Mouse (Mus musculus) hindbrain, embryonic 14.5 days (tissue): ENCODE results near the gene Islr. TPM values are rescaled to one million over a fixed set of nuclear protein-coding genes. Genes with fewer than 3 reads are reported as not detected.

Source experiments
- ATAC-seq: fragments of 200-750 bp; cut with Nextera tagmentation; 2 replicates; pipeline ENCODE4 v1.8.0; 2017; ENCODE audit warnings: moderate number of reproducible peaks, mild to moderate bottlenecking, moderate TSS enrichment, moderate library complexity; ENCODE audit not compliant: low FRiP score
- DNase-seq: peaks from one replicate; pipeline ENCODE4 v3.0.0-alpha.2; 2015; ENCODE audit warnings: low spot score
- H3K27ac ChIP-seq: fragments of 300-500 bp; sonication (generic); 2 replicates; pipeline ENCODE4 v1.5.1; 2014; ENCODE audit warnings: mild to moderate bottlenecking, moderate library complexity
- H3K27me3 ChIP-seq: fragments of 300-500 bp; sonication (generic); 2 replicates; pipeline ENCODE4 v1.6.1; 2014; ENCODE audit warnings: mild to moderate bottlenecking, low read length, mixed read lengths; ENCODE audit not compliant: control insufficient read depth, insufficient read depth
- H3K36me3 ChIP-seq: fragments of 300-500 bp; sonication (generic); replicated peaks from 2 replicates; pipeline ENCODE4 v1.6.1; 2014; ENCODE audit not compliant: control insufficient read depth, insufficient read depth
- H3K4me1 ChIP-seq: fragments of 300-500 bp; sonication (generic); replicated peaks from 2 replicates; pipeline ENCODE4 v1.6.1; 2014; ENCODE audit warnings: antibody characterized with exemption, low read length, mixed read lengths; ENCODE audit not compliant: control insufficient read depth, insufficient read depth
- H3K4me2 ChIP-seq: fragments of 300-500 bp; sonication (generic); replicated peaks from 2 replicates; pipeline ENCODE4 v1.6.1; 2014; ENCODE audit warnings: mild to moderate bottlenecking, moderate library complexity
- H3K4me3 ChIP-seq: fragments of 300-500 bp; sonication (generic); replicated peaks from 2 replicates; pipeline ENCODE4 v1.5.1; 2014; ENCODE audit warnings: mild to moderate bottlenecking, low read length
- H3K9ac ChIP-seq: fragments of 300-500 bp; sonication (generic); 2 replicates; pipeline ENCODE4 v1.6.1; 2014
- H3K9me3 ChIP-seq: fragments of 300-500 bp; sonication (generic); 2 replicates; pipeline ENCODE4 v1.6.1; 2016; ENCODE audit warnings: low read length; ENCODE audit not compliant: control insufficient read depth
- WGBS: fragments of 180-500 bp; shearing (Covaris S2); extraction: QIAGEN DNeasy Blood & Tissue Kit; methylation state at CpG from one replicate; pipeline ENCODE4 v1.1.7; 2014; 5-methylcytosine and 5-hydroxymethylcytosine counted together
- polyA plus RNA-seq: library from polyadenylated mRNA; unstranded; fragments of >200 nt; fragmentation: Nextera tagmentation; extraction: Ambion mirVana; gene quantifications from 2 replicates; pipeline ENCODE4 v1.2.1, GENCODE M21; 2014

Gene Islr
- polyA plus RNA-seq, 1 experiment from 2014 or later: 34.8 TPM

- WGBS: 48% methylated on average over 4 of the region's 4 CpGs
- H3K4me2 ChIP-seq: no peak overlapping the region
- no peak for DNase-seq
- H3K36me3 ChIP-seq: no peaks in the 10 kb centered on the region
- H3K27me3 ChIP-seq: no peaks in the 10 kb centered on the region
- H3K4me1 ChIP-seq: peaks cover 8% of the 10 kb centered on the region; the same call in 1 of the 2 replicates
- no peaks in the 10 kb centered on the region for H3K9me3 ChIP-seq
- H3K4me3 ChIP-seq: no peak overlapping the region
- no peak overlapping the region for H3K9ac ChIP-seq
- ATAC-seq: no peak
- H3K27ac ChIP-seq: no peak overlapping the region
These were observed 26.9 kb downstream of the Islr start for GRCm38 (mm10) chr9:58177165-58177564.

- H3K36me3 ChIP-seq: no peaks in the 10 kb centered on the region
- no peaks in the 10 kb centered on the region for H3K27me3 ChIP-seq
- ATAC-seq: no peak
- WGBS: 62% methylated on average over 5 of the region's 5 CpGs
- no peaks in the 10 kb centered on the region for H3K9me3 ChIP-seq
- H3K4me3 ChIP-seq: no peak overlapping the region
- no peak for DNase-seq
- H3K27ac ChIP-seq: no peak overlapping the region
- H3K4me2 ChIP-seq: no peak overlapping the region
- H3K4me1 ChIP-seq: peaks cover 8% of the 10 kb centered on the region; the same call in 1 of the 2 replicates
- H3K9ac ChIP-seq: no peak overlapping the region
These were observed 28.2 kb downstream of the Islr start for GRCm38 (mm10) chr9:58175745-58176487.

- WGBS: 22% methylated on average over 5 of the region's 5 CpGs
- no peak for DNase-seq
- no peak for ATAC-seq
These were observed 29.3 kb downstream of the Islr start for GRCm38 (mm10) chr9:58174818-58175251.

GRCm38 (mm10) chr9:58172863-58173262 is 31.2 kb downstream of the Islr start:
- Histone ChIP-seq H3K9me3 (no peaks in the 10 kb centered on the region), H3K27me3 (no peaks in the 10 kb centered on the region), H3K4me3 (no peak overlapping the region), H3K4me2 (no peak overlapping the region), H3K27ac (no peak overlapping the region), H3K9ac (no peak overlapping the region), H3K36me3 (no peaks in the 10 kb centered on the region), H3K4me1 (peaks cover 8% of the 10 kb centered on the region; the same call in 1 of the 2 replicates)
- WGBS: 63% methylated on average over 2 of the region's 2 CpGs
- DNase-seq (no peak), ATAC-seq (no peak)

More at GRCm38 (mm10) chr9:58174818-58175251, 29.3 kb downstream of the Islr start:
- no peak overlapping the region; the same call in 1 of the 2 replicates for H3K27ac ChIP-seq
- no peak overlapping the region for H3K9ac ChIP-seq
- no peak overlapping the region for H3K4me3 ChIP-seq
- H3K9me3 ChIP-seq: no peaks in the 10 kb centered on the region
- no peak overlapping the region for H3K4me2 ChIP-seq
- H3K27me3 ChIP-seq: no peaks in the 10 kb centered on the region
- H3K36me3 ChIP-seq: no peaks in the 10 kb centered on the region
- H3K4me1 ChIP-seq: peaks cover 8% of the 10 kb centered on the region; the same call in 1 of the 2 replicates

GRCm38 (mm10) chr9:58169426-58169825 is 34.7 kb downstream of the Islr start:
- Histone ChIP-seq H3K4me2 (no peak overlapping the region), H3K4me1 (no peaks in the 10 kb centered on the region), H3K27me3 (no peaks in the 10 kb centered on the region), H3K9me3 (0 out of 2 replicates have a peak, but pooled peaks cover 6% of the 10 kb centered on the region), H3K36me3 (no peaks in the 10 kb centered on the region), H3K27ac (no peak overlapping the region), H3K9ac (no peak overlapping the region), H3K4me3 (no peak overlapping the region)
- DNase-seq: no peak
- 87% methylated on average over 6 of the region's 6 CpGs for WGBS
- no peak for ATAC-seq

- Histone ChIP-seq H3K9me3 (0 out of 2 replicates have a peak, but pooled peaks cover 6% of the 10 kb centered on the region), H3K27ac (no peak overlapping the region), H3K4me1 (no peaks in the 10 kb centered on the region), H3K4me2 (no peak overlapping the region), H3K27me3 (no peaks in the 10 kb centered on the region), H3K9ac (no peak overlapping the region), H3K4me3 (no peak overlapping the region), H3K36me3 (no peaks in the 10 kb centered on the region)
- 74% methylated on average over 3 of the region's 3 CpGs for WGBS
- DNase-seq (no peak), ATAC-seq (no peak)
These were observed 35.2 kb downstream of the Islr start for GRCm38 (mm10) chr9:58168880-58169279.

- DNase-seq: no peak
- Histone ChIP-seq H3K27me3 (no peaks in the 10 kb centered on the region), H3K9ac (no peak overlapping the region), H3K36me3 (no peaks in the 10 kb centered on the region), H3K9me3 (0 out of 2 replicates have a peak, but pooled peaks cover 6% of the 10 kb centered on the region), H3K4me1 (no peaks in the 10 kb centered on the region), H3K4me3 (no peak overlapping the region), H3K4me2 (no peak overlapping the region), H3K27ac (no peak overlapping the region)
- no peak for ATAC-seq
- 92% methylated on average over 1 of the region's 1 CpGs for WGBS
These were observed 38.3 kb downstream of the Islr start for GRCm38 (mm10) chr9:58165779-58166178.

GRCm38 (mm10) chr9:58163146-58163545 is 41.0 kb downstream of the Islr start:
- ATAC-seq (no peak), DNase-seq (no peak)
- Histone ChIP-seq H3K27me3 (no peaks in the 10 kb centered on the region), H3K4me2 (no peak overlapping the region), H3K36me3 (no peaks in the 10 kb centered on the region), H3K27ac (no peak overlapping the region), H3K4me3 (no peak overlapping the region), H3K9me3 (0 out of 2 replicates have a peak, but pooled peaks cover 6% of the 10 kb centered on the region), H3K9ac (no peak overlapping the region), H3K4me1 (no peaks in the 10 kb centered on the region)
- WGBS: 76% methylated on average over 5 of the region's 5 CpGs

- ATAC-seq (no peak), DNase-seq (no peak)
- Histone ChIP-seq H3K9me3 (0 out of 2 replicates have a peak, but pooled peaks cover 6% of the 10 kb centered on the region), H3K27me3 (no peaks in the 10 kb centered on the region), H3K27ac (no peak overlapping the region), H3K4me3 (no peak overlapping the region), H3K4me1 (no peaks in the 10 kb centered on the region), H3K36me3 (no peaks in the 10 kb centered on the region), H3K4me2 (no peak overlapping the region), H3K9ac (no peak overlapping the region)
- WGBS: 93% methylated on average over 3 of the region's 3 CpGs
These were observed 41.9 kb downstream of the Islr start for GRCm38 (mm10) chr9:58162173-58162572.
